Mouse (Mus musculus): ENCODE data around the gene Rpl31.

The Rpl31 gene

GRCm38 (mm10) chr1:39367601-39368266 is at the start of gene Rpl31:
Gene Rpl31 (plus strand): TSS chr1:39367842.
- DNase-seq = peak; percentile 97 to 98

GRCm38 (mm10) chr1:39317935-39318334 is 49.7 kb upstream of the Rpl31 start:
- DNase-seq = no peak

DNA sequence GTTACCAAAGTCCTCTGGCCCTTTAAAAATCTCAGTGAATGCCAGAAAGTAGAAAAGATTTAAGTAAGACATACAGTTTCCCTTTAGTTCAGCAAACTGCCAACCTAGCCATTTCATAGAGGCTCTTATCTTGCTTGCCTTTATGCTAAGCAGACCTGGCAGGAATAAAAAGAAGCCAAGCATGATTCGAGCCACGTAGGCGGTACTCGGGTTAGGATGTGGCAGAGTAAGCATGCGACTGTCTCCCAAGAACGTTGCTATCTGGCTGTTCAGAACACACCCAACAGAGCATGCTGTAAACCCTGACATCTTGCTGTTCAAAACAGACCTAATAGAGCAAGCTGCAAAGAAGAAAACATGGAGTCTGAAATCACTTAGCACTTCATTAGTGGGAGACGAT is 48.8 kb upstream of the Rpl31 start:
- no peak for DNase-seq

- DNase-seq = no peak
Measured at GRCm38 (mm10) chr1:39321954-39322353, 45.7 kb upstream of the Rpl31 start.

DNA sequence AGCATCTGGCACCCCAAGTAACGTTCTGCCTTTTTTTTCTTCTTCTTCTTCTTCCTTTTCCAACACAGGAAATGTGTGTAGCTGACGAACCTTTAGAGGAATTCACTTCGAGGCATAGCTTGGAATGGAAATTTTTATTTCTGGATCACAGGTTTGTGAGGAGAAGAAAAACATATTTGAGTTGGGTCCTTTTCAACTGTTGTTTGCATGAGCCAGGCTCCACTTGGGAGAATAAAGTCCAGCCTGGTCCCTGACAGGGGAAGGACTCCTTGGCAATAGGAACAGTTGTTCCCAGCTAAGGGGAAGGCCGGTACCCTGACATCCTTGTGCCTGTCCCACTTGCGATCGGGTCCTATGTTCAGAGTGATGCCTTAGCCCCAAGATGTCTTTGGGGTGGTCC is 42.4 kb upstream of the Rpl31 start:
- DNase-seq = no peak

GRCm38 (mm10) chr1:39327546-39327945 is 40.1 kb upstream of the Rpl31 start:
- no peak for DNase-seq

DNA sequence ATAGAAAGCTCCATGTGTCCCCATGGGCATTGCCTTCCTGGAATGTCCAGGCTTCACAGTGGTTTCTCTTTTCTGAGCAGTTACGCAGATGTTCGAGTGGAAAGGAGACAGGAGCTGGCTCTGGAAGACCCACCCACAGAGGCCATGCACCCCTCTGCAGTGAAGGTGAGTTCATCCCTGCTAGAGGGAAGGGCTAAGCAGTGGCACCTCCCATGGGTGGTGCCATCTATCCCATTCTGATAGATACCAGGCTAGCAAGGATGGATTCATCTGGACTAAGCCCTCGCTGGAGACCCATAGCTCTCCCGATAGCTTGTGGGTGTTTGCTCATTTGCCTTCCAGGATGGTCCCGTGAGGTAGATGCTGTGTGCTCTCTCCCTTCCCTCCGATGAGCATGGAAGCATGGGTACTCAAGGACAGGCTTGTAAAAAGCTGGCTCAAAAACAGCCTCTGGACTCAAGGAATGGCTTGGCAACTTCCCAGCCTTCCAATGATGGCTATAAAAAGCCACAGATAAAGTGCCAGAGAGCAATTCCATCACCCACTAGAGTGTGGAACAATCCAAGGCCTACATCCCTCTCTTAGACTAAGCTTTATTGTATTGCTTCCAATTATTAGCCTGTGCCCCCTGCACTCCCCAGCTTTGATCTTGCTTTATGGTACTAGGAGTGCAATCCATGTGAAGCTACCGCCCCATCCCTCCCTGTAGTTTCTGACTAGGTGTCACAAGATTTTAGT is 36.6 kb upstream of the Rpl31 start:
- DNase-seq = no peak

DNA sequence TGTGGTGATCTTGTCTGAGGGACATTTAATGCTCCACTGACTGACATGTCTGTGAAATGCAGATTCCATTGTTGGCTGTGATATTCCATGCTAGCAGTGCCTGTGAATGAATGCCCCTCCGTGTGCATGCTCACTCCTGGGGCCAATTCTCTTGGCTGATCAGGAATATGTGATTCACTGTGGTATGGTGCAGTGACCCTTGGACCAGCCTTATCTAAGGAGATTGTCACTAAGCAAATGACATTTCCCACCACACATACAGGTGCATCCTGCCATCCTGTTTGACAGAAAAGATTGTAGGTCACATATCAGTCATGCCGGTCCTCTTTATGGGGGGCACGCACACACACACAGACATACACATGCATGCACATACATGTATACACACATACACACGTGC is 35.2 kb upstream of the Rpl31 start:
- DNase-seq = no peak

DNA sequence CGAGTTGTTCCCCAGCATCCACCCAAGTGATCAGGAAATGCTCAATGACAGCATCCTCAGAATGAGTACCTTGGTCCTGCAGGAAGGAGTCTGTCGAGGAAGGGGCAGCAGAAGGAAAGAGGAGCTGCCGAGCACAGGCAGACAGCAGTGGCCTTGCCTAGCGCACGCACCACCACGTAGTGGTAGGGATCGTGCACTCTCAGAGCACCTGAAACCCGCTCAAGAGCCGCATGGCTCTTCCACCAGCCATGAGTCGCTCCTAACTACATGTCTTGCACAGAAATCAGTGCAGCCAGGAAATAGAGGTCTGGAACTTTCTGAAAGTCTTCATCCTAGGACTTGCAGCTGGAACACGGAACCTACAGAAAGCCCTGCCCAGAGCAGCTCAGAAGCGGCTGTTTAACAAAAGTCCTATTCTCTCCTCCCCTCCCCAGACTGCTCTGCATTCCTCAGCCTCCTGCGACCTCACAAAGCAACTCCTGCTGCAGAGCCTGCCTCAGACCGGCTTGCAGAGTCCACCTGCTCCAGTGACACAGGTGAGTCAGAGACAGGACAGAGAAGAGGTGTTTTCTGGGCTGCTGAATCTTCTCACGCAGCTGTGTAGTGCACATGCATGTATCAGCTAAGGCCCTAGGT is 32.0 kb upstream of the Rpl31 start:
- no peak for DNase-seq

DNA sequence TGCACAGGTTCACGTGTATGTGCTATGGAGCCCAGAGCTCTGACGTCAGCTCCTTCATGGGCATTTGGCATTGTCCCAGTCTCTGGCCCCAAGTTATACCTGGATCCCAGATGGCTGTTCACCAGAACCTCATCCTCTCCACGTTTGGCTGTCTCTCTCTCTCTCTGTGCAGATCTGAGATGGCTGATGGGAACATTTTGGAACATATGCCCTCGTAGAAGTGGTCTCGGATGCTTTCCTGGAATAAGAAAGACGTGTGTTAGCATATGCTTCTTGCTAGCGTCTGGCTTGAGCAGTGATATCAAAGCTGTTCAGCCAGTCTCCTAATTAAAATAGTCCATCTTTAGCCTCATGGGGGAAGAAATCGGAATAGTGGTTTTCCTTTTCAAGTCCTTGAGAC is 30.9 kb upstream of the Rpl31 start:
- DNase-seq = no peak

- DNase-seq = no peak
Measured at GRCm38 (mm10) chr1:39338831-39339230, 28.8 kb upstream of the Rpl31 start.

DNA sequence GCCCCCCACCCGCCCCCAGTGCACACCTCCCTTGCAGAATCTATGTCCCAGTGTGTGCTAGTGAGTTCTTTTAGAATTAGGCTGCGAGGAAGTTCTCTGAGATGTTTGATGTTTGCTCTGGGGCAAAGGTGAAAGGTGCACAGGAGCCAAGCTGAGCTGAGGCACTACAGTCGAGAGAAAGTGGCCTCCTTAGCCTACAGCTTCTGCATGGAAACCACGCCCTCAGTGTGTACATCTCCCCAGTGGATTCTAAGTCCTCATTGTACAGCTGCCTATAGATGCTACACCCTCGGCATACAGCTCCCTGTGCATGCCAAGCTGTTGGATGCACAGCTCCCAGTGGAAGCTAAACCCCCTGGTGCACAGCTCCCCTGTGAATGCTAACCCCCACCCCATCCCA is 28.2 kb upstream of the Rpl31 start:
- no peak for DNase-seq

DNA sequence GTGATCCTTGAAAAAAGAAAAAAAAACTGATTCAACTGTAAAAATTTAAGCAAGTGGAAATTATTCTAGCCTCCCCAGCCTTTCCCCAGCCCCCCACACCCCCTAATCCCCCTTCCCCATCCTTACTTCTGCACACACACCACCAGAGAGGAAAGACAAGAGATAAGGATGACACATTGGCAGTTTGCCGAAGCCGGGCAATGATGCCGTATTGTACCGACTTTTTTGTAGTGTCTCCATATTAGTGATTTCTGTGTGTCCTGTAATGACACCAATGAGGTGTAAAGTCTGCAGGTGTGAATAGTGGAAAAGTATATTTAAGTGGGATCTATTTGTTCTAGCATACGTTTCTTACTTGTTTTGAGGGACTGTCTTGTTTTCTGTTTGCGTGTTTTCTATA is 27.5 kb upstream of the Rpl31 start:
- DNase-seq = no peak

GRCm38 (mm10) chr1:39340647-39341046 is 27.0 kb upstream of the Rpl31 start:
- DNase-seq = peak; percentile 18 to 26

DNA sequence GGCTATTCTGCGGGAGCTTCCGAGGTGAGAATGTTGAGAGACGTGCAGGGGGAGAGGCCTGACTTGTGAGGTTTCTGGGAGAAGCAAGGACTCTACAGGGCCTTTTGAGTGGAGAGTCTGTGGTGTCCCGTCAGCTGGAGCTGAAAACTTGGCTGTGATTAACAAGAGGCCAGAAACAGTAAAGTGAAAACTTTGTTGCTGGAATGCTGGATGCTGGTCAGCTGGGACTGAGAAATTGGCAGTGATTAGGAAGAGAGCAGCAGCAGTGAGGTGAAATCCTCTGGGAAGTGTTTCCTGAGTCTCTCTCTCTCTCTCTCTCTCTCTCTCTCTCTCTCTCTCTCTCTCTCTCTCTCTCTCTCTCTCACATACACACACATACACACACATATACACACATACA is 25.8 kb upstream of the Rpl31 start:
- DNase-seq = no peak

DNA sequence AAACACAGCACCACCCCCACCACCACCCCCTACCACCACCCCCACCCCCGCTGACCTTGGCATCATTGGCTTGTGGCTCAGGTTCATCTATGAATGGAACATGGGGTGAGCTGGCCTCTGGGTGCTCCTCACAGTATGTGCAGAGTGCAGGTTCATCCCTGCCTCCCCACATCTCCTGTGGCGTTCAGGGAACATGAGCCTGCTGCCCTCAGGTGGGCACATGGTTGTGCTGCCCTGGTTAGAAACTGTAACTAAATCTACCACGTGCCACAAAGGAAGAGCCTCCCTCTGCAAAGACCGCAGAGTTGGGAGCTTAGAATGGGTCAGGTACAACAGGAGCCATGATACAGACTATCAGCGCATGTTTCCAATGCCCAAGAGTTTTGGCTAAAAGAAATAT is 24.4 kb upstream of the Rpl31 start:
- DNase-seq = no peak

DNA sequence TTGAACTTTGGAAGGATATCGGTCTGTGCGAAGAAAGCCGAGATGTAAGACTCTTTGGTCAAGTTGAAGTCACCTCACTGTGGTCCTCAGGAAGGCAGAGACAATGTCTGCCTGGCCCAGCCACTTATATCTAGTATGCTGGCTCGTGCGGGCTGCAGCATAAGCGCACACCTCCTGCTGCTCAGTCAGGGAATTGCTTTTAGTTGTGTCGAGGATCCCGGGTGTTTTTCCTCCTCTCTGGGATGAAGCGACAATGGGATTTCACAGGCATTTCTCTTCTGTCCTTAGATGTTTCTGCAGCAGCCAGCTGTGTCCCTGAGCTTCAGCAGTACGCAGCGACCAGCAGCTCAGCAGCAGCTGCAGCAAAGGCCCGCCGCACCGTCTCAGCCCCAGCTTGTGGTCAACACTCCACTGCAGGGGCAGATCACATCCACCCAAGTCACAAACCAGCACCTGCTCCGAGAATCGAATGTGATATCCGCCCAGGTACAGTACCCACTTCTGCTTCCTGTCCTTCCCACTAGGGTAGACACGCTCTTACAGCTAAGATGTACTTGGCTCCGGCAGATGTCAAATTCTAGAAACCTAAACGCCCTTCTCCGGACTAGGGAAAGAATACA is 22.6 kb upstream of the Rpl31 start:
- DNase-seq = peak; percentile 25 to 30

DNA sequence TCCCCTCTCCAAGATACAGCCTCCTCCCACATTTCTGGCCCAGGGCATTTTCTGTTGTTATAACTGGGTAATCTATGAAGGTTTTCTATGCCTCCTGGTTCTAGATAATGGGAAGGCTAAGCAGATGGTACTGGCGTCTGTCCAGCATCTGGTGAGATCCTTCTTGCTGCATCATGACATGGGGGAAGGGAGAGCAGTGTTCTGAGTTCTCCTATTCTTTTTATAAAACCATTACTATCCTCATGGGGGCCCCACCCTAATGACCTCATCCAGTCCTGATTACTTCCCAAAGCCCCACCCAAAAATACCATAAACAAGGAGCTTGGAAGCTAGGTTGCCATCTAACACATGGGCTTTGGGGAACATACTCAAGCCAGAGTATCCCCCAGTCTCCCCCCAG is 18.6 kb upstream of the Rpl31 start:
- no peak for DNase-seq

- DNase-seq = no peak
Measured at GRCm38 (mm10) chr1:39349427-39349826, 18.2 kb upstream of the Rpl31 start.

GRCm38 (mm10) chr1:39361754-39362514 is 5.7 kb upstream of the Rpl31 start:
- no peak for DNase-seq

GRCm38 (mm10) chr1:39362515-39362893 is 5.1 kb upstream of the Rpl31 start:
- no peak for DNase-seq

DNA sequence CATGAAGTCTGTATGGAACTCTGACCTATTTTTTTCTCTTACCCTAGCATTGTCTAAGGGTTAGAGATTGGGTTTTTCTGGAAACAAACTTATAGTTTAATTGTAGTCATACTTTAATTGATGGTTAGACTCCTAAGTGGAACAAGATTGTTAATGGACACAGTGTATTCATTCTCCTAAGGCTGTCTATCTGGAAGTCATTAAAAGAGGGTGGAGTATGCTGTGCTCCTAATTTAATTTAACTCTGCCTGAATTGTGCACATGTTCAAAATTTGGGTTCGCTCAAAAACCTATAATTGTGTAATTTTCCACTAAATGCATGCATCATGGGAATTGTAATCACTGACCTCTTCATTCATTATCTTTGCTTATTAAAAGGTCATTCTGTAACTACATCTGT is 2.1 kb upstream of the Rpl31 start:
- DNase-seq = no peak

DNA sequence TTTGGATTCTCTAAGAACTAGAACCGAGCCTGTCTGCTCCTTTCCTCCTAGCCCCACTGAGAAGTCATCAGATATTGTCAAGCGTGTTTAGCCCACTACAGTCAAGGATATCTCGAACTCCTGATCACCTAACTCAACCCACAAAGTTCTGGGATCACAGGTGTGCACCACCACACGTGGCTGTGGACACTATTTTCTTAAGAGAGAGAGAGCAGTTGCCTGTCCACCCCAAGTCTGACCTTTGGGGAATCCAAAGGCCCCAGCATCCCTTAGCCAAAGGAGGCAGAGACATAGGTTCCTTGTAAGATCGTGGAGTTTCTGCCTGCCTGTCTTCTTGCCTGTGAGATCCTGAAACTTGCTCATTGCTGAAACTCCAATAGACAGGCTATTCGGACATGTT is 597 bp upstream of the Rpl31 start:
- peak in 1 of 2 experiments; percentile 15 for DNase-seq
